Mouse (Mus musculus): ENCODE results near the gene Vdac1. TPM values are rescaled to one million over a fixed set of nuclear protein-coding genes. Genes with fewer than 3 reads are reported as not detected.

Vdac1 gene
- polyA plus RNA-seq, 1 experiment, result 296 TPM

- H3ac ChIP-seq (ENCODE audit: control insufficient read depth, insufficient read length, low read depth), result no peak overlapping the region
- TF ChIP-seq USF1 (IDR thresholded peaks at IDR 0.05; ENCODE audit: low read depth) (no peak), FOSL1 (IDR thresholded peaks at IDR 0.05; ENCODE audit: insufficient read depth, low read length, poor library complexity, severe bottlenecking) (no peak), MYOG (IDR thresholded peaks at IDR 0.05; ENCODE audit: control insufficient read depth, extremely low read depth, insufficient read length) (no peak), MAX (IDR thresholded peaks at IDR 0.05) (no peak), CEBPB (IDR thresholded peaks at IDR 0.05; ENCODE audit: low read depth) (no peak), CTCF (IDR thresholded peaks at IDR 0.05; ENCODE audit: control insufficient read depth, insufficient read depth, insufficient read length) (no peak), MYOD1 (IDR thresholded peaks at IDR 0.05; ENCODE audit: control insufficient read depth, insufficient read length, low read depth) (no peak)
- peaks cover 99% of the 10 kb centered on the region for H3K79me3 ChIP-seq (ENCODE audit: low read depth)
- H3K36me3 ChIP-seq (ENCODE audit: control insufficient read depth, insufficient read depth), result peaks cover 19% of the 10 kb centered on the region
- no peak overlapping the region for H3K4me3 ChIP-seq (ENCODE audit: insufficient read depth, poor library complexity, severe bottlenecking)
- H3K27me3 ChIP-seq (ENCODE audit: control insufficient read depth, insufficient read depth, insufficient read length), result no peaks in the 10 kb centered on the region
- peaks cover 100% of the 10 kb centered on the region for H3K79me2 ChIP-seq (ENCODE audit: control insufficient read depth, insufficient read depth)
Observed at GRCm38 (mm10) chr11:52368176-52368985, 7.7 kb downstream of the Vdac1 start.

GRCm38 (mm10) chr11:52369252-52370134, 8.8 kb downstream of the Vdac1 start:
- Histone ChIP-seq H3K79me2 (ENCODE audit: control insufficient read depth, insufficient read depth) (peaks cover 100% of the 10 kb centered on the region), H3ac (ENCODE audit: control insufficient read depth, insufficient read length, low read depth) (no peak overlapping the region), H3K4me3 (ENCODE audit: insufficient read depth, poor library complexity, severe bottlenecking) (no peak overlapping the region), H3K27me3 (ENCODE audit: control insufficient read depth, insufficient read depth, insufficient read length) (no peaks in the 10 kb centered on the region), H3K36me3 (ENCODE audit: control insufficient read depth, insufficient read depth) (peaks cover 21% of the 10 kb centered on the region), H3K79me3 (ENCODE audit: low read depth) (peaks cover 98% of the 10 kb centered on the region)
- TF ChIP-seq MAX (IDR thresholded peaks at IDR 0.05) (no peak), MYOD1 (IDR thresholded peaks at IDR 0.05; ENCODE audit: control insufficient read depth, insufficient read length, low read depth) (peak; percentile 27)

- Histone ChIP-seq H3K27me3 (ENCODE audit: control insufficient read depth, insufficient read depth, insufficient read length) (no peaks in the 10 kb centered on the region), H3ac (ENCODE audit: control insufficient read depth, insufficient read length, low read depth) (no peak overlapping the region), H3K36me3 (ENCODE audit: control insufficient read depth, insufficient read depth) (peaks cover 27% of the 10 kb centered on the region), H3K79me2 (ENCODE audit: control insufficient read depth, insufficient read depth) (peaks cover 100% of the 10 kb centered on the region), H3K79me3 (ENCODE audit: low read depth) (peaks cover 97% of the 10 kb centered on the region), H3K4me3 (ENCODE audit: insufficient read depth, poor library complexity, severe bottlenecking) (no peak overlapping the region)
- TF ChIP-seq FOSL1 (IDR thresholded peaks at IDR 0.05; ENCODE audit: insufficient read depth, low read length, poor library complexity, severe bottlenecking) (no peak), CEBPB (IDR thresholded peaks at IDR 0.05; ENCODE audit: low read depth) (no peak), MYOG (IDR thresholded peaks at IDR 0.05; ENCODE audit: control insufficient read depth, extremely low read depth, insufficient read length) (no peak), MYOD1 (IDR thresholded peaks at IDR 0.05; ENCODE audit: control insufficient read depth, insufficient read length, low read depth) (no peak), CTCF (IDR thresholded peaks at IDR 0.05; ENCODE audit: control insufficient read depth, insufficient read depth, insufficient read length) (no peak), MAX (IDR thresholded peaks at IDR 0.05) (no peak), USF1 (IDR thresholded peaks at IDR 0.05; ENCODE audit: low read depth) (no peak)
Observed at GRCm38 (mm10) chr11:52370135-52370452, 9.4 kb downstream of the Vdac1 start.

GRCm38 (mm10) chr11:52370538-52370937, 9.9 kb downstream of the Vdac1 start:
- H3K36me3 ChIP-seq (ENCODE audit: control insufficient read depth, insufficient read depth), result peaks cover 31% of the 10 kb centered on the region
- H3K4me3 ChIP-seq (ENCODE audit: insufficient read depth, poor library complexity, severe bottlenecking), result no peak overlapping the region
- peaks cover 100% of the 10 kb centered on the region for H3K79me2 ChIP-seq (ENCODE audit: control insufficient read depth, insufficient read depth)
- TF ChIP-seq MYOG (IDR thresholded peaks at IDR 0.05; ENCODE audit: control insufficient read depth, extremely low read depth, insufficient read length) (no peak), MAX (IDR thresholded peaks at IDR 0.05) (no peak), FOSL1 (IDR thresholded peaks at IDR 0.05; ENCODE audit: insufficient read depth, low read length, poor library complexity, severe bottlenecking) (no peak), USF1 (IDR thresholded peaks at IDR 0.05; ENCODE audit: low read depth) (no peak), MYOD1 (IDR thresholded peaks at IDR 0.05; ENCODE audit: control insufficient read depth, insufficient read length, low read depth) (no peak), CTCF (IDR thresholded peaks at IDR 0.05; ENCODE audit: control insufficient read depth, insufficient read depth, insufficient read length) (no peak), CEBPB (IDR thresholded peaks at IDR 0.05; ENCODE audit: low read depth) (no peak)
- H3ac ChIP-seq (ENCODE audit: control insufficient read depth, insufficient read length, low read depth), result no peak overlapping the region
- H3K79me3 ChIP-seq (ENCODE audit: low read depth), result peaks cover 95% of the 10 kb centered on the region
- H3K27me3 ChIP-seq (ENCODE audit: control insufficient read depth, insufficient read depth, insufficient read length), result no peaks in the 10 kb centered on the region

GRCm38 (mm10) chr11:52373841-52374240, 13.2 kb downstream of the Vdac1 start:
- peaks cover 64% of the 10 kb centered on the region for H3K79me3 ChIP-seq (ENCODE audit: low read depth)
- peaks cover 55% of the 10 kb centered on the region for H3K36me3 ChIP-seq (ENCODE audit: control insufficient read depth, insufficient read depth)
- H3K27me3 ChIP-seq (ENCODE audit: control insufficient read depth, insufficient read depth, insufficient read length), result no peaks in the 10 kb centered on the region
- peaks cover 89% of the 10 kb centered on the region for H3K79me2 ChIP-seq (ENCODE audit: control insufficient read depth, insufficient read depth)
- TF ChIP-seq CEBPB (IDR thresholded peaks at IDR 0.05; ENCODE audit: low read depth) (no peak), FOSL1 (IDR thresholded peaks at IDR 0.05; ENCODE audit: insufficient read depth, low read length, poor library complexity, severe bottlenecking) (no peak), USF1 (IDR thresholded peaks at IDR 0.05; ENCODE audit: low read depth) (no peak), MYOD1 (IDR thresholded peaks at IDR 0.05; ENCODE audit: control insufficient read depth, insufficient read length, low read depth) (no peak), MAX (IDR thresholded peaks at IDR 0.05) (no peak), MYOG (IDR thresholded peaks at IDR 0.05; ENCODE audit: control insufficient read depth, extremely low read depth, insufficient read length) (no peak), CTCF (IDR thresholded peaks at IDR 0.05; ENCODE audit: control insufficient read depth, insufficient read depth, insufficient read length) (no peak)
- H3ac ChIP-seq (ENCODE audit: control insufficient read depth, insufficient read length, low read depth), result no peak overlapping the region
- no peak overlapping the region for H3K4me3 ChIP-seq (ENCODE audit: insufficient read depth, poor library complexity, severe bottlenecking)
